Comparison of ENCODE assay signal across 9 mouse cellular contexts in the genomic region with DNA sequence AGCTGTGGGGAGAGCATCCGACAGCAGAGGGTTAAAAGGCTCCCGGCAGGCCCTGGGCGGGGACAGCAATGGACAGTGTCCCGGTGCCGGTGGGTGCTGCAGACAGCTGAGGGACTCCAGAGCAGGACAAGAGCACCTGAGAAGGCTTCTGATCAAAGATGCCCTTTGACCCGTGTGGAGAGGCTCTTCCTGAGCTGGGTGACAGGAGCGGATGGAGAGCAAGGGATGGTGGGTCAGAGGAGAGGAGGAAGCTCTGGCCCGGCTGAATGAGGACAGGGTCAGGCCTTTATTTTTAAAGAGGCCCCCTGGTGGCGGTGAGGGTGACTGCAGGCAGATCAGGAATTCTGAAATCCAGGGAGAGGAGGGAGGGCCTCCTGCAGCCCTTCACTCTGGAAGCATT. TPM values are rescaled to one million over a fixed set of nuclear protein-coding genes. Genes with fewer than 3 reads are reported as not detected.
DNase-seq lines count a peak whose midpoint lies in the region; ATAC-seq and TF ChIP-seq lines count a peak whose summit lies in the region.
"Had no signal": no experiment of that assay in that cellular context is flagged by ENCODE, and none has a peak within 500 bp of the region (broad histone marks: within the 10 kb centered on the region; RNA-seq: fewer than 3 reads in every experiment).

No protein-coding gene starts in this region.

- ATAC-seq in forebrain, embryonic 15.5 days (replicated peaks), result peak; percentile 20; the same call in 1 of the 2 replicates
- peak; percentile 76 for ATAC-seq in liver, postnatal 0 days
- peak; percentile 40 for ATAC-seq in neural tube, embryonic 15.5 days (ENCODE audit: low FRiP score)

- no peak overlapping the region for H3K4me3 ChIP-seq in E14TG2a.4 (replicated peaks; ENCODE audit: low read length)
- H3K4me3 ChIP-seq in forebrain, embryonic 15.5 days, result peak overlapping the region; percentile 21
- no peak overlapping the region for H3K4me3 ChIP-seq in liver, postnatal 0 days (ENCODE audit: low read depth, low read length)
- peak overlapping the region; percentile 31 for H3K4me3 ChIP-seq in neural tube, embryonic 15.5 days (replicated peaks)
- H3K4me3 ChIP-seq: erythroblast, embryonic 14.5 days had no signal

- no peak for TF ChIP-seq EP300 in liver, postnatal 0 days (IDR thresholded peaks at IDR 0.05; ENCODE audit: low read depth)

- 3% methylated on average over 9 of the region's 9 CpGs for WGBS in forebrain, embryonic 15.5 days
- WGBS in liver, postnatal 0 days (ENCODE audit: insufficient replicate concordance), result 8% methylated on average over 9 of the region's 9 CpGs
- 3% methylated on average over 9 of the region's 9 CpGs for WGBS in neural tube, embryonic 15.5 days

- H3K9me3 ChIP-seq in E14TG2a.4 (ENCODE audit: low read length), result no peaks in the 10 kb centered on the region
- no peaks in the 10 kb centered on the region for H3K9me3 ChIP-seq in forebrain, embryonic 15.5 days
- no peaks in the 10 kb centered on the region for H3K9me3 ChIP-seq in liver, postnatal 0 days (ENCODE audit: low read length)
- no peaks in the 10 kb centered on the region for H3K9me3 ChIP-seq in neural tube, embryonic 15.5 days (replicated peaks)

- peaks cover 24% of the 10 kb centered on the region for H3K27me3 ChIP-seq in E14TG2a.4 (ENCODE audit: insufficient read depth, low read length)
- no peaks in the 10 kb centered on the region for H3K27me3 ChIP-seq in forebrain, embryonic 15.5 days
- H3K27me3 ChIP-seq in liver, postnatal 0 days (ENCODE audit: insufficient read depth, low read length), result peaks cover 15% of the 10 kb centered on the region
- 0 out of 2 replicates have a peak, but pooled peaks cover 3% of the 10 kb centered on the region for H3K27me3 ChIP-seq in neural tube, embryonic 15.5 days (replicated peaks)

- peak overlapping the region; percentile 43 for H3K9ac ChIP-seq in forebrain, embryonic 15.5 days (replicated peaks)
- no peak overlapping the region; the same call in 1 of the 2 replicates for H3K9ac ChIP-seq in liver, postnatal 0 days (replicated peaks)
- peak overlapping the region; percentile 41; the same call in 1 of the 2 replicates for H3K9ac ChIP-seq in neural tube, embryonic 15.5 days (replicated peaks)

- intact Hi-C loops in heart, postnatal 14 days (cut with DNase I), result loop anchor here (1.0 kb wide), 1 partner anchor 25 kb away; no protein-coding TSS in a partner anchor

- peak; percentile 78 for TF ChIP-seq CTCF in E14TG2a.4 (conservative IDR thresholded peaks at IDR 0.05; ENCODE audit: low read length)
- TF ChIP-seq CTCF in liver, postnatal 0 days (IDR thresholded peaks at IDR 0.05; ENCODE audit: low read depth), result peak; percentile 82

- peak; percentile 86 for DNase-seq in cerebellum, adult 11-12 months
- DNase-seq in heart, postnatal 14 days, result peak; percentile 83 to 90
- DNase-seq in layer of hippocampus, adult 11-12 months (ENCODE audit: low spot score), result peak; percentile 81
- peak; percentile 79 for DNase-seq in liver, postnatal 0 days
- DNase-seq in testis, postnatal 14 days (ENCODE audit: low spot score), result peak; percentile 50

- peak overlapping the region; percentile 39 for H3K4me2 ChIP-seq in forebrain, embryonic 15.5 days (replicated peaks)
- peak overlapping the region; percentile 52 for H3K4me2 ChIP-seq in liver, postnatal 0 days (ENCODE audit: low read depth, low read length)
- H3K4me2 ChIP-seq in neural tube, embryonic 15.5 days, result peak overlapping the region; percentile 57

- peaks cover 32% of the 10 kb centered on the region for H3K4me1 ChIP-seq in E14TG2a.4 (replicated peaks; ENCODE audit: low read depth, low read length)
- H3K4me1 ChIP-seq in forebrain, embryonic 15.5 days, result peaks cover 11% of the 10 kb centered on the region
- peaks cover 6% of the 10 kb centered on the region for H3K4me1 ChIP-seq in liver, postnatal 0 days (ENCODE audit: insufficient read depth)
- peaks cover 18% of the 10 kb centered on the region for H3K4me1 ChIP-seq in neural tube, embryonic 15.5 days

- H3K27ac ChIP-seq in forebrain, embryonic 15.5 days (replicated peaks), result peak overlapping the region; percentile 24; the same call in 1 of the 2 replicates
- no peak overlapping the region for H3K27ac ChIP-seq in liver, postnatal 0 days (ENCODE audit: low read depth)
- peak overlapping the region; percentile 61; the same call in 1 of the 2 replicates for H3K27ac ChIP-seq in neural tube, embryonic 15.5 days (replicated peaks)

- peaks cover 44% of the 10 kb centered on the region for H3K36me3 ChIP-seq in E14TG2a.4 (ENCODE audit: insufficient read depth, low read length)
- H3K36me3 ChIP-seq in forebrain, embryonic 15.5 days, result peaks cover 39% of the 10 kb centered on the region
- H3K36me3 ChIP-seq in liver, postnatal 0 days (replicated peaks; ENCODE audit: insufficient read depth, low read length), result peaks cover 35% of the 10 kb centered on the region
- peaks cover 41% of the 10 kb centered on the region for H3K36me3 ChIP-seq in neural tube, embryonic 15.5 days

RNA-seq across cellular contexts. Expression of a gene that starts 4.9 kb away (rescaled TPM):
- polyA plus RNA-seq in forebrain, embryonic 15.5 days (2015; fragmentation: Nextera tagmentation; extraction: Ambion mirVana), result 43.3 and 49.9 TPM in 2 replicates
- 10 to 100 TPM; 44.6 to 49.6 TPM for total RNA-seq in heart, postnatal 14 days (2021)
- 11.9 and 12.7 TPM in 2 replicates for polyA plus RNA-seq in liver, postnatal 0 days (2015; fragmentation: Nextera tagmentation; extraction: Ambion mirVana)
- polyA plus RNA-seq in neural tube, embryonic 15.5 days (2015; fragmentation: Nextera tagmentation; extraction: Ambion mirVana), result 30.6 and 39.7 TPM in 2 replicates

RNA-seq across cellular contexts. Expression of a gene that starts 7.9 kb away (rescaled TPM):
- polyA plus RNA-seq in forebrain, embryonic 15.5 days (2015; fragmentation: Nextera tagmentation; extraction: Ambion mirVana), result 57.4 and 59.3 TPM in 2 replicates
- total RNA-seq in heart, postnatal 14 days (2021), result 10 to 100 TPM; 13.6 to 14.3 TPM
- polyA plus RNA-seq in liver, postnatal 0 days (2015; fragmentation: Nextera tagmentation; extraction: Ambion mirVana), result 20.3 and 21.5 TPM in 2 replicates
- polyA plus RNA-seq in neural tube, embryonic 15.5 days (2015; fragmentation: Nextera tagmentation; extraction: Ambion mirVana), result 63.0 and 63.2 TPM in 2 replicates

RNA-seq across cellular contexts. Expression of a gene that starts 16.1 kb away (rescaled TPM):
- polyA plus RNA-seq in forebrain, embryonic 15.5 days (2015; fragmentation: Nextera tagmentation; extraction: Ambion mirVana), result 61.7 and 66.5 TPM in 2 replicates
- total RNA-seq in heart, postnatal 14 days (2021), result 100 to 1,000 TPM; 236 to 276 TPM
- polyA plus RNA-seq in liver, postnatal 0 days (2015; fragmentation: Nextera tagmentation; extraction: Ambion mirVana), result 93.4 and 102 TPM in 2 replicates
- polyA plus RNA-seq in neural tube, embryonic 15.5 days (2015; fragmentation: Nextera tagmentation; extraction: Ambion mirVana), result 218 and 380 TPM in 2 replicates

RNA-seq across cellular contexts. Expression of a gene that starts 28.9 kb away (rescaled TPM):
- polyA plus RNA-seq in forebrain, embryonic 15.5 days (2015; fragmentation: Nextera tagmentation; extraction: Ambion mirVana), result 99.5 and 101 TPM in 2 replicates
- 1 to 10 TPM; 1.6 to 1.9 TPM for total RNA-seq in heart, postnatal 14 days (2021)
- polyA plus RNA-seq in liver, postnatal 0 days (2015; fragmentation: Nextera tagmentation; extraction: Ambion mirVana), result 1.9 and 2.1 TPM in 2 replicates
- 64.2 and 76.9 TPM in 2 replicates for polyA plus RNA-seq in neural tube, embryonic 15.5 days (2015; fragmentation: Nextera tagmentation; extraction: Ambion mirVana)

RNA-seq across cellular contexts. Expression of a gene that starts 43.1 kb away (rescaled TPM):
- 3.6 and 5.9 TPM in 2 replicates for polyA plus RNA-seq in forebrain, embryonic 15.5 days (2015; fragmentation: Nextera tagmentation; extraction: Ambion mirVana)
- total RNA-seq in heart, postnatal 14 days (2021), result 1 to 10 TPM; 4.6 to 6.3 TPM
- 7.4 and 8.2 TPM in 2 replicates for polyA plus RNA-seq in liver, postnatal 0 days (2015; fragmentation: Nextera tagmentation; extraction: Ambion mirVana)
- 3.7 and 16.9 TPM in 2 replicates for polyA plus RNA-seq in neural tube, embryonic 15.5 days (2015; fragmentation: Nextera tagmentation; extraction: Ambion mirVana)

Comparison
In these comparisons a context has a peak if more than half of its experiments do, and no peak if none do; other contexts are left out.
1. H3K4me3 ChIP-seq: peak in forebrain, embryonic 15.5 days (single experiment) and neural tube, embryonic 15.5 days (single experiment); none in E14TG2a.4 (single experiment) and liver, postnatal 0 days (single experiment).
2. ATAC-seq: peak in every context shown above with its lines; median percentile 76 in liver, postnatal 0 days; 40 in neural tube, embryonic 15.5 days; 20 in forebrain, embryonic 15.5 days.
3. Peak in every context shown above with its lines, with median percentiles within 50 percentile points of each other: DNase-seq and H3K4me2 ChIP-seq.